Mouse (Mus musculus): ENCODE measurements at regions not wholly inside any gene's neighbourhood (a gene's known extent, or its start where the extent isn't known, plus 50 kb on each side); places are given as distances from the start of the nearest gene placed in this dataset.

GRCm38 (mm10) chrX:19153619-19154018 is 327.5 kb downstream of the Tex13c3 start:
- TF ChIP-seq CTCF (IDR thresholded peaks at IDR 0.05; ENCODE audit: borderline replicate concordance, insufficient read depth, low read depth, low read length) (no peak), POLR2A (IDR thresholded peaks at IDR 0.05; ENCODE audit: borderline replicate concordance, insufficient read depth, low read length) (no peak)

Measured in cerebellum, adult 2 months (tissue).